Mouse (Mus musculus): ENCODE measurements around the gene Zfp385c.

Gene Zfp385c

GRCm38 (mm10) chr11:100640159-100640906 is 51.9 kb downstream of the Zfp385c start:
- POLR2A ChIA-PET, result interaction anchor here (0.5 to 2.9 kb wide), 57 partner anchors 9 to 1442 kb away, joined by 3 to 20 read pairs (median 4); partner anchors contain the start of genes Dnajc7 (in 3 of the 4), Acly (in 2 of the 4), Klhl11 (in 2 of the 4) and Nkiras2 (in 2 of the 4)
- CTCF ChIA-PET, result interaction anchor here (0.5 to 3.2 kb wide), 40 partner anchors 9 to 537 kb away, joined by 3 to 34 read pairs (median 5); partner anchors contain the start of genes Dnajc7 (in 2 of the 4), Nkiras2 (in 2 of the 4), Dhx58 (in 1 of the 4) and Fkbp10 (in 1 of the 4)

- ChIA-PET CTCF (interaction anchor here in 2 of 4 experiments (0.5 to 1.5 kb wide), 2 partner anchors 14 to 60 kb away, joined by 3 read pairs; no protein-coding TSS in a partner anchor), POLR2A (interaction anchor here in 2 of 4 experiments (1.1 to 1.4 kb wide), 3 partner anchors 14 to 77 kb away, joined by 3 to 7 read pairs (median 4); partner anchors contain the start of genes Dnajc7 (in 1 of the 2) and Nkiras2 (in 1 of the 2))
Measured at GRCm38 (mm10) chr11:100634530-100634929, 57.7 kb downstream of the Zfp385c start.

- POLR2A ChIA-PET, result interaction anchor here (0.5 to 8.2 kb wide), 18 partner anchors 9 to 543 kb away, joined by 3 to 53 read pairs (median 4); partner anchors contain the start of genes Dnajc7 (in 3 of the 4), Nkiras2 (in 2 of the 4) and Dhx58 (in 1 of the 4)
- CTCF ChIA-PET, result interaction anchor here in 3 of 4 experiments (0.9 to 6.4 kb wide), 9 partner anchors 8 to 66 kb away, joined by 3 to 34 read pairs (median 5); partner anchors contain the start of genes Dnajc7 (in 1 of the 3), Nkiras2 (in 1 of the 3) and Zfp385c (in 1 of the 3)
Measured at GRCm38 (mm10) chr11:100628862-100629352, 63.3 kb downstream of the Zfp385c start.

- CTCF ChIA-PET, result interaction anchor here (0.9 to 6.4 kb wide), 12 partner anchors 8 to 80 kb away, joined by 3 to 34 read pairs (median 4); partner anchors contain the start of genes Dnajc7 (in 1 of the 4), Nkiras2 (in 1 of the 4) and Zfp385c (in 1 of the 4)
- POLR2A ChIA-PET, result interaction anchor here in 3 of 4 experiments (0.5 to 8.2 kb wide), 15 partner anchors 8 to 86 kb away, joined by 3 to 53 read pairs (median 4); partner anchors contain the start of genes Dnajc7 (in 2 of the 3), Nkiras2 (in 2 of the 3) and Dhx58 (in 1 of the 3)
Measured at GRCm38 (mm10) chr11:100628056-100628455, 64.2 kb downstream of the Zfp385c start.

GRCm38 (mm10) chr11:100626701-100627195 is 65.5 kb downstream of the Zfp385c start:
- CTCF ChIA-PET, result interaction anchor here (0.5 to 6.4 kb wide), 30 partner anchors 8 to 505 kb away, joined by 3 to 34 read pairs (median 5); partner anchors contain the start of genes Zfp385c (in 2 of the 4), Jup (in 1 of the 4) and Nkiras2 (in 1 of the 4)
- POLR2A ChIA-PET, result interaction anchor here (0.5 to 8.2 kb wide), 31 partner anchors 7 to 1851 kb away, joined by 3 to 53 read pairs (median 4); partner anchors contain the start of genes Acly (in 2 of the 4), Nkiras2 (in 2 of the 4), Zfp385c (in 2 of the 4) and Dhx58 (in 1 of the 4)

GRCm38 (mm10) chr11:100625754-100626700 is 66.2 kb downstream of the Zfp385c start:
- POLR2A ChIA-PET, result interaction anchor here (0.5 to 8.2 kb wide), 30 partner anchors 7 to 1851 kb away, joined by 3 to 53 read pairs (median 4); partner anchors contain the start of genes Acly (in 2 of the 4), Nkiras2 (in 2 of the 4), Dhx58 (in 1 of the 4) and Dnajc7 (in 1 of the 4)
- CTCF ChIA-PET, result interaction anchor here (0.5 to 6.4 kb wide), 22 partner anchors 8 to 555 kb away, joined by 3 to 34 read pairs (median 6); partner anchors contain the start of genes Jup (in 1 of the 4) and Zfp385c (in 1 of the 4)

- ChIA-PET CTCF (interaction anchor here in 1 of 4 experiments (0.5 to 5.1 kb wide), 4 partner anchors 12 to 70 kb away, joined by 3 to 34 read pairs (median 10); partner anchors contain the start of gene Zfp385c), POLR2A (interaction anchor here in 3 of 4 experiments (0.6 to 5.4 kb wide), 19 partner anchors 9 to 304 kb away, joined by 3 to 37 read pairs (median 5); partner anchors contain the start of genes Eif1 (in 2 of the 3), Acly (in 1 of the 3) and Rab5c (in 1 of the 3))
Measured at GRCm38 (mm10) chr11:100623867-100624266, 68.4 kb downstream of the Zfp385c start.

- CTCF ChIA-PET, result interaction anchor here (0.5 to 1.9 kb wide), 18 partner anchors 9 to 528 kb away, joined by 3 to 18 read pairs (median 4); partner anchors contain the start of genes Eif1 (in 1 of the 4) and Jup (in 1 of the 4)
- POLR2A ChIA-PET, result interaction anchor here in 3 of 4 experiments (0.6 to 6.5 kb wide), 28 partner anchors 6 to 819 kb away, joined by 3 to 53 read pairs (median 4); partner anchors contain the start of genes Eif1 (in 2 of the 3), Jup (in 2 of the 3), Acly (in 1 of the 3) and Kcnh4 (in 1 of the 3)
Measured at GRCm38 (mm10) chr11:100622714-100623113, 69.5 kb downstream of the Zfp385c start.

- CTCF ChIA-PET, result interaction anchor here (0.6 to 2.3 kb wide), 26 partner anchors 9 to 447 kb away, joined by 3 to 13 read pairs (median 3); partner anchors contain the start of genes Acly (in 1 of the 4), Fkbp10 (in 1 of the 4), Jup (in 1 of the 4) and Kat2a (in 1 of the 4)
- POLR2A ChIA-PET, result interaction anchor here (0.5 to 6.5 kb wide), 54 partner anchors 8 to 985 kb away, joined by 3 to 97 read pairs (median 4); partner anchors contain the start of genes Acly (in 3 of the 4), Hspb9 (in 2 of the 4), Jup (in 2 of the 4) and Dhx58 (in 1 of the 4)
Measured at GRCm38 (mm10) chr11:100619982-100620381, 72.3 kb downstream of the Zfp385c start, which contains the start of gene Dnajc7. Dnajc7 (minus strand) TSS chr11:100620168.

GRCm38 (mm10) chr11:100619485-100619975 is 72.7 kb downstream of the Zfp385c start:
- ChIA-PET POLR2A (interaction anchor here (0.5 to 6.5 kb wide), 68 partner anchors 9 to 1337 kb away, joined by 3 to 97 read pairs (median 4); partner anchors contain the start of genes Acly (in 3 of the 4), Hspb9 (in 2 of the 4), Jup (in 2 of the 4) and Dhx58 (in 1 of the 4)), CTCF (interaction anchor here (0.6 to 2.3 kb wide), 28 partner anchors 9 to 1584 kb away, joined by 3 to 13 read pairs (median 3); partner anchors contain the start of genes Acly (in 1 of the 4), Fkbp10 (in 1 of the 4), Jup (in 1 of the 4) and Kat2a (in 1 of the 4))

- POLR2A ChIA-PET, result interaction anchor here (0.5 to 6.5 kb wide), 80 partner anchors 7 to 1336 kb away, joined by 3 to 97 read pairs (median 4); partner anchors contain the start of genes Acly (in 3 of the 4), Dhx58 (in 2 of the 4), Hspb9 (in 2 of the 4) and Rab5c (in 2 of the 4)
- CTCF ChIA-PET, result interaction anchor here (0.5 to 2.3 kb wide), 24 partner anchors 8 to 1583 kb away, joined by 3 to 13 read pairs (median 4); partner anchors contain the start of genes Acly (in 1 of the 4) and Jup (in 1 of the 4)
Measured at GRCm38 (mm10) chr11:100618761-100619484, 73.3 kb downstream of the Zfp385c start, which contains the start of gene Nkiras2. Nkiras2 (plus strand) TSS chr11:100619244.

- POLR2A ChIA-PET, result interaction anchor here (0.7 to 6.5 kb wide), 27 partner anchors 9 to 1841 kb away, joined by 3 to 97 read pairs (median 5); partner anchors contain the start of genes Acly (in 2 of the 4), Eif1 (in 1 of the 4), Jup (in 1 of the 4) and P3h4 (in 1 of the 4)
- CTCF ChIA-PET, result interaction anchor here in 2 of 4 experiments (0.6 to 1.3 kb wide), 4 partner anchors 9 to 633 kb away, joined by 3 to 6 read pairs (median 4); no protein-coding TSS in a partner anchor
Measured at GRCm38 (mm10) chr11:100617480-100617879, 74.8 kb downstream of the Zfp385c start.

GRCm38 (mm10) chr11:100616836-100617235 is 75.4 kb downstream of the Zfp385c start:
- POLR2A ChIA-PET, result interaction anchor here (0.5 to 6.5 kb wide), 20 partner anchors 9 to 1841 kb away, joined by 3 to 97 read pairs (median 4); partner anchors contain the start of genes Acly (in 1 of the 4) and Rab5c (in 1 of the 4)
- CTCF ChIA-PET, result interaction anchor here in 2 of 4 experiments (0.6 to 1.3 kb wide), 2 partner anchors 9 to 633 kb away, joined by 3 to 4 read pairs; no protein-coding TSS in a partner anchor

GRCm38 (mm10) chr11:100616332-100616731 is 75.9 kb downstream of the Zfp385c start:
- ChIA-PET CTCF (no interaction called here), POLR2A (interaction anchor here in 3 of 4 experiments (0.5 to 6.5 kb wide), 16 partner anchors 9 to 637 kb away, joined by 3 to 97 read pairs (median 5); partner anchors contain the start of gene Acly (in 1 of the 3))
